Mouse (Mus musculus) small intestine, adult 2 months (tissue): ENCODE data around the gene Clps.

Experiments
- CTCF ChIP-seq: fragments of 200-500 bp; IDR thresholded peaks from 2 replicates; pipeline ENCODE4 v1.5.1; 2012; ENCODE audit warnings: low read depth, mild to moderate bottlenecking, control low read depth, inconsistent platforms, low read length, moderate library complexity, mixed read lengths; ENCODE audit not compliant: insufficient replicate concordance, insufficient read length; ENCODE audit errors: extremely low read depth
- POLR2A ChIP-seq: fragments of 200-500 bp; IDR thresholded peaks from 2 replicates; pipeline ENCODE4 v1.6.1; 2012; ENCODE audit warnings: low read depth, mild to moderate bottlenecking, control low read depth, inconsistent platforms, low read length, moderate library complexity

- TF ChIP-seq POLR2A: no peak
- TF ChIP-seq CTCF: no peak
Measured at GRCm38 (mm10) chr17:28529116-28529515, 31.4 kb downstream of the Clps start.
